In genomic region chr19:44396742-44397141, GRCm38 (mm10) we compare ENCODE assay signal across 15 mouse cellular contexts.
"Had no signal": no experiment of that assay in that cellular context is flagged by ENCODE, and none has a peak within 500 bp of the region (broad histone marks: within the 10 kb centered on the region; RNA-seq: fewer than 3 reads in every experiment).

No protein-coding gene starts in this region.

- DNase-seq: kidney, adult 2 months; kidney, postnatal 14 days; left cerebral cortex, postnatal 4 days; lung, adult 18-20 months; retina, postnatal 1 day; right cerebral cortex, postnatal 4 days; spleen, adult 18-20 months; thymus, adult 2 months; thymus, postnatal 36 days had no signal

- H3K9ac ChIP-seq: kidney, embryonic 15.5 days; limb, embryonic 13.5 days; midbrain, embryonic 13.5 days; neural tube, embryonic 12.5 days; stomach, embryonic 15.5 days had no signal

- H3K27ac ChIP-seq: kidney, embryonic 15.5 days; limb, embryonic 13.5 days; midbrain, embryonic 13.5 days; neural tube, embryonic 12.5 days; stomach, embryonic 15.5 days had no signal

- H3K9me3 ChIP-seq: kidney, embryonic 15.5 days; limb, embryonic 13.5 days; midbrain, embryonic 13.5 days; neural tube, embryonic 12.5 days; stomach, embryonic 15.5 days had no signal

- H3K4me3 ChIP-seq: kidney, embryonic 15.5 days; limb, embryonic 13.5 days; midbrain, embryonic 13.5 days; neural tube, embryonic 12.5 days; stomach, embryonic 15.5 days had no signal

- H3K4me1 ChIP-seq: kidney, embryonic 15.5 days; limb, embryonic 13.5 days; midbrain, embryonic 13.5 days; neural tube, embryonic 12.5 days; stomach, embryonic 15.5 days had no signal

- H3K4me2 ChIP-seq: kidney, embryonic 15.5 days; limb, embryonic 13.5 days; midbrain, embryonic 13.5 days; neural tube, embryonic 12.5 days; stomach, embryonic 15.5 days had no signal

- ATAC-seq: intestine, embryonic 16.5 days; midbrain, embryonic 13.5 days had no signal

- H3K27me3 ChIP-seq: kidney, embryonic 15.5 days; limb, embryonic 13.5 days; midbrain, embryonic 13.5 days; neural tube, embryonic 12.5 days; stomach, embryonic 15.5 days had no signal
